Mouse (Mus musculus) embryo, embryonic 11 days (tissue): ENCODE data around the gene Rraga.

Source experiments
- DNase-seq: peaks from one replicate; pipeline ENCODE4 v3.0.0-alpha.2; 2015

Rraga gene

GRCm38 (mm10) chr4:86575283-86575983 lies at the start of gene Rraga:
TSS of gene Rraga (plus strand) at chr4:86575668.
- peak; percentile 98 for DNase-seq

- peak; percentile 75 for DNase-seq
Measured at GRCm38 (mm10) chr4:86527162-86528136, 48.0 kb upstream of the Rraga start.

GRCm38 (mm10) chr4:86529161-86529560 lies 46.3 kb upstream of the Rraga start:
- no peak for DNase-seq

DNA sequence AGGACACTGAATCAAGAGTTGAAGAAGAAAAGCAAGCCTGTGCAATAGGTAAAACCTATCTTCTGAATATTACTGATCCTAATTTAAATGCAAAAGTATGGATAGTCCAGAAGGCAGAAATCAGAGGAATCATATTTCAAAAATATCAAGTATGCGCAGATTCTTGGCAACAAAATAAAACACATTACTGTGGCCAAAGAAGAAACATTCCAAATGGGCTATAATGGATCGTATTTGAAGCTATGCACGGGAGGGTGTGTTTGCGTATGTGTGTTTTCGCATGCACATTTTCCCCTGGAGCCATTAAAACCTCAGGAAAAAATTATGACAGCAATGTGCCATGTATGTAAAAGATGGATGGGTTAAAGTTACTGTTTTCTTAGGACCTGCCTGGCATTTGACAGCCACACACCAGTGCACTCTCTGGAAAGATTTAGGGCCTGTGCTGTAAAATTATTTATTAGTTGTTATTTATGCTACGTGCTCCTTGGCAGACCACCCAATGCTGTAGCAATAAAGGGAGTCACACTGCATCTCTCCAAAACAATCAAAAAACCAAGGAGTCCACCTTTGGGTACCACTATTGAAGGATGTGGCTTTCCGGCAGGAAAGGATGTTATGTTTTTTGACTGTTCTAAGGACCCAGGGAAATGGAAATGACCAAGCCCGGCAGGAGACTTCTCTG lies 41.9 kb upstream of the Rraga start:
- DNase-seq, result no peak

GRCm38 (mm10) chr4:86534091-86534481 lies 41.4 kb upstream of the Rraga start:
- DNase-seq, result no peak

DNA sequence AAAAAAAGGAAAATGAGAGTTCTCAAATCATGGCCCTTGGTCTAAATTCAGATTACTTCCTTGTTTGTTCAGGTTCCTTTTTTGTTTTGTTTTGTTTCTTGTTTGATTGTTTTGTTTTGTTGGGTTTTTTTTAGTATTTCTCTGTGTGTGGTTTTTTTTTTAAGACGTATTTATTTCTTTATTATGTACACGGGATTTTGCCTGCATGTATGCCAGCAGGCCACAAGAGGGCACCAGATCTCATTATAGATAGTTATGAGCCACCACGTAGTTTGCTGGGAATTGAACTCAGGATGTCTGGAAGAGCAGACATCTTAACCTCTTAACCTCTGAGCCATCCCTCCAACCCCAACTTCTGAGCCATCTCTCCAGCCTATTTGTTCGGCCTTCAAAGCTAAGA lies 37.5 kb upstream of the Rraga start:
- peak; percentile 59 for DNase-seq

DNA sequence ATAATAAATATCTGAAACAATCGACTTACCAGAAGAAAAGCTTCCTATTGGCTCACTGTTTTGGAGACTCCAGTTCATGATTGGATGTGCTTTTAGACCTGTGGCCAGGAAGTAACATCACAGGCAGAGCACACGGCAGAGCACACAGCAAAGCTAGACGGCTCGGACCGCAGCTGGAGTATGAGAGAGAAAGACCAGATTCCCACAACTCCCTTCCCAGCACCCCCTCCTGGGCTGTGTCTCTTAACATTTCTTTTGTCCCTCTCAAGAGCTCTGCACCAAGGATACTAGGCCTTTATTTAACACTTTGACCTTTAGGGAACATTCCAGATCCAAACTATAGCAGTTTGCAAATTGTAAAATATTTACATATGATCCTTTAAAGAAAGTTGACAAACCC lies 36.5 kb upstream of the Rraga start:
- DNase-seq, result no peak

- no peak for DNase-seq
Measured at GRCm38 (mm10) chr4:86541573-86541972, 33.9 kb upstream of the Rraga start.

DNA sequence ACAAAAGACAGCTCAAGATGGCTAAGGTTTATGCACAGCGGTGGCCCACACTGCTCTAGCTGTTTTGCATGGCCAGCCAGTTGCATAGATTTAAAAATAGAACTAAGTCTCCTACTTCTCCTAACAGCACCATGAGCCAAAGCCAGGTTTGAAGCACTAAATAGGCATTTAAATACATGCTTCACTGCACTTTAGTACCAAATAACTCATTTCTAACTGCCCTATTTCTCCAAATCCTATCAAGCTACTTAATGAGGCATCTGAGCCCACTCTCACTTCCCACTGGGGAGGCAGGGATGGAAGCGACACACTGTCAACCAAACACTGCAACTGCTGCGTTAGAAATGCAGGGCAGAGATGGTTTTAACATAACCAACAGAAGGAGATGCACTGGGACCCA lies 31.5 kb upstream of the Rraga start:
- no peak for DNase-seq

DNA sequence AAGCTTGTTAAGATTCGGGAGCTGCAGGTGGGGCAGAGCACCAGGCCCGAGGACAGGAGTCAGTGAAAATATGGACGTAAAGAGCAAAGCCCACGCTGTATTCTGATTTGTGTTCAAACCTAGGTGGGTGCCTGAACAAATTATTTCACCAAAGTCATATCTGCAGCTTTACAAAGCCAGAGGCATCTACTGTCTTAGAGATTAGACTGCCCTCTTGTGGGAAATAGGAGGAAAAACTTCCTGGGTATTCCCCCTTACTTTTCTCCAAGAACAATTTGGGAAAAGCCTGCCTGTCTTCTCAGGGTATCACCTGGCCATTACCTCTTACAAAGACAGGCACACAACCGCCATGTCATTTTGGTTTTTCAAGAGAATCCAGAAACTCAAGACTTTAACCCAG lies 29.9 kb upstream of the Rraga start:
- DNase-seq, result peak; percentile 69

GRCm38 (mm10) chr4:86548332-86548731 lies 27.1 kb upstream of the Rraga start:
- no peak for DNase-seq

DNA sequence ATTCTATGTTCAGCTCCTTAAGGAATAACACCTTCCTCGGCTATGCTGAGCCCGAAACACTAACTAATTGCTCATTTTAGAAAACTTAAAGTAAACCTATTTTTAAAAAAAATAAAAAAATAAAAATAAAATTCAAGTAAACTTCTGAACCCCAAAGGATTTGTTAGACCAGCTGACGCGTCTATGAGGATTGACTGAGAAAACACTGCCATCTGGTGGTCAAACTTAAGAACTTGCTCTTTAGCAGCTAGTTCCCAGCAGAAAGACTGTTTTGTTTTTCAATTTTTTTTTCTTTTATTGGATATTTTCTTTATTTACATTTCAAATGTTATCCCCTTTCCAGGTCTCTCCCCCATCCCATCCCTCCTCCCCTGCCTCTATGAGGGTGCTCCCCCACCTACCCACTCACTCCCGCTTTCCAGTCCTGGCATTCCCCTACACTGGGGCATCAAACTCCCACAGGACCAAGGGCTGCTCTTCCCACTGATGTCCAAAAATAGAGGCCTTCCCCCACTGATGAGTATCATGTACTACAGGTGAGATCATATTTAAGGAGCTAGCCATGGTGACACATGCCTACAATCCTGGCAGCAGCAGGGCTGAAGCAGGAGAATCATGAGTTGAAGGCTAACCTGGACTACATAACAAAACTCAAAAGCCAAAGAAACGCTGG lies 20.3 kb upstream of the Rraga start:
- DNase-seq, result peak; percentile 80

GRCm38 (mm10) chr4:86557371-86557770 lies 18.1 kb upstream of the Rraga start:
- DNase-seq, result no peak

GRCm38 (mm10) chr4:86558228-86558627 lies 17.2 kb upstream of the Rraga start, which contains the start of gene Saxo1:
TSS of gene Saxo1 (minus strand) at chr4:86558328.
- no peak for DNase-seq

DNA sequence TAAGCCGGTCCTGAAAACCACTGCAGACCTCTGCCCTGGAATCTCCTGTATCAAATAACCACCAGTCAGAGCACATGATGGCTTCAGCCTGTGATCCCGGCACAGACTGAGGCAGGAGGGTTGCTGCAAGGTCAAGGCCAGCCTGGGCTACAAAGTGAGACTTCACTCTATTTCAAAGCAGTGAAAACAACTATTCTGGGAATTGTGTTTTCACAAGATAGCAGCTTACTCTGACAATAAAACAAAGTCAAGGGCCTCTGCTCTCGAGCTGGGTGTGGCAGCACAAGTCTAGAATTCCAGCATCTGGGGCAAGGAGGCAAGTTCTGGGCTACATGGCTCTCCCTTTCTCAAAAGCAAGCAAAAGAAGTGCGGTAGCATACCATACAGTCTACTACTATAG lies 16.5 kb upstream of the Rraga start:
- no peak for DNase-seq

DNA sequence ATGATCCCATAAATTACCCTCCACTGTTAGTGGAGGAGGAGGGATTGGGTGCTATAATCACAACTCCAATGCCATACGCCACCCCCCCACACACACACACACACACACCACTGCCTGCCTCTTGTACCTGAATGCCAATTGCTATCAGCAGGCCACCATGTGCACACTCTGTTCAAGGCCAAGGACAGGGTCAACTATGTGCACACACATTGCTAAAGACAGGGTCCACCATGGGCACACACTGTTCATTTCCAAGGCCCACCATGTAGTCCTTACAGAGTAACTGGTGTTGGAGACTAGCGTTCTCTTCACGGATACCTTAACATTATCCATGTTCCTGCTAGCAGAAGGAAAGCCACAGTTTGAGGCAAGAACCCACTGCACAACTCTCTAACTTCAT lies 14.4 kb upstream of the Rraga start:
- DNase-seq, result no peak

GRCm38 (mm10) chr4:86574939-86575282 lies 557 bp upstream of the Rraga start:
- DNase-seq, result no peak

DNA sequence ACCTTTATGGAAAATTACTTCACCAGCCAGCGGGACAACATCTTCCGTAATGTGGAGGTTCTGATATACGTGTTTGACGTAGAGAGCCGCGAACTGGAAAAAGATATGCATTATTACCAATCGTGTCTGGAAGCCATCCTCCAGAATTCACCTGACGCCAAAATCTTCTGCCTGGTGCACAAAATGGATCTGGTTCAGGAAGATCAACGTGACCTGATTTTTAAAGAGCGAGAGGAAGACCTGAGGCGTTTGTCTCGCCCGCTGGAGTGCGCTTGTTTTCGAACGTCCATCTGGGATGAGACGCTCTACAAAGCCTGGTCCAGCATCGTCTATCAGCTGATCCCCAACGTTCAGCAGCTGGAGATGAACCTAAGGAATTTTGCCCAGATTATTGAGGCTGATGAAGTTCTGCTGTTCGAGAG lies 663 bp downstream of the Rraga start:
- peak; percentile 64 for DNase-seq

DNA sequence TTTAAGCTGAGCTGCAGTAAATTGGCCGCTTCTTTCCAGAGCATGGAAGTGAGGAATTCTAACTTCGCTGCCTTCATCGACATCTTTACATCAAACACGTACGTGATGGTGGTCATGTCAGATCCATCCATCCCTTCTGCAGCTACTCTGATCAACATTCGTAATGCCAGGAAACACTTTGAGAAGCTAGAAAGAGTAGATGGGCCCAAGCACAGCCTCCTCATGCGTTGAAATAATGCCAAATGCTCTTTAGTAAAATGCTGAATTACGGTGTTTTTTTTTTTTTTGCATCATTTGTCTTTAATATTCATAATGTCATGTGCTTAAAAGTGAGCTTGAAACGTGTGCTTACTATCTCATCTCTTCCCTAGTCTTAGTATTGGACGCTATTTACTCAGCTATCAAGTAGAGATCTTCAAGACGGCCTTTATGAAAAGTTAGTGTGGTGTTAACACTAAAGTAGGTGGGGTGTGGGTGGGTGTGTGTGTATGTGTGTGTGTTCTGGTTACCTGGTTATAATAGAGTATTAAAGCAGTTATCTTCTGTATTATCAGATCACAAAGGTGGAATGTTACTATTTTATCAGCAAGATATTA lies 1.3 kb downstream of the Rraga start:
- no peak for DNase-seq

DNA sequence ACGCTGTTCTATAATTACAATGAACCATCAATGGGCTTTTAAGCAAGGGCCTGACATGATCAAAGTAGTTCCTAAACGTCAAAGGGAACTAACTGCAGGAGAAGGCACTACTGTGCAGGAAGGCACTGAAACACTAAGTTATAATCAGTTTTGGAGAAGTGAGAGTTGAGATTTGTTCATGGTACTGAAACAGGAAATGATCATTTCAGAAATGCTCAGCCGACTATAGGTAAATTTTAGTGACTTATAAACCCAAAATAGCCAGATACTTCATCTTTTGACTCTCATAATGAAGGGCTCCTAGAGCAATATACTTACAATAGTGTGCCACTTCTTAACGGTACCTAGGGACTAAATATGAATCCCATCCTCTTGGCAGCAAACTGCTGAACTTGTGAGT lies 4.6 kb downstream of the Rraga start:
- no peak for DNase-seq

DNA sequence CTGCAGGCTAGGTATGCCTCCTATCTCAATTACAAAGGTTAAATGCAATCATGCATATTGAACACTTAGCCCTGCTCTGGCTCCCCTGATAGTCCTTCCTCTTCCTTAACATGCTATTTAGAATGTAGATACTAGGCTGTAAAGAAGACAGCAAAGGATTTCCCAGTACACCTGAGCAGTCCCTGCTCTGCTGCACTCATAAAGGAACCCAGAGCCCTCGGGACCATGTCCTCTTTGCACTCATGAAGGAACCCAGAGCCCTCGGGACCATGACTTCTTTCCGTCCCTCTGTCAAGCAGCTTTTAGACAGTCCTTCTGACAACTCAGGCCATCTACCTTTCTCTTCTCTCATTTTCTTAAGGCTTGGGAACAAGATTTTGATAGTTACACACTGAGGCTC lies 5.1 kb downstream of the Rraga start:
- DNase-seq, result no peak

GRCm38 (mm10) chr4:86588236-86588635 lies 12.8 kb downstream of the Rraga start:
- DNase-seq, result peak; percentile 13

- DNase-seq, result no peak
Measured at GRCm38 (mm10) chr4:86591304-86591703, 15.8 kb downstream of the Rraga start.
